Mouse (Mus musculus) G1E (cell line): ENCODE results near the gene Phyhipl. TPM values are rescaled to one million over a fixed set of nuclear protein-coding genes. Genes with fewer than 3 reads are reported as not detected.

Experiments used
- ATAC-seq: 2 replicates; pipeline ENCODE4 v1.8.0; 2016; ENCODE audit warnings: mild to moderate bottlenecking; ENCODE audit not compliant: insufficient number of reproducible peaks, poor library complexity, low FRiP score, severe bottlenecking; ENCODE audit errors: extremely low read depth
- DNase-seq: peaks from one replicate; pipeline ENCODE4 v3.0.0; 2012; ENCODE audit warnings: low spot score
- H3K27me3 ChIP-seq: 2 replicates; pipeline ENCODE4 v1.6.1; 2012; ENCODE audit warnings: mild to moderate bottlenecking, low read length, inconsistent platforms; ENCODE audit not compliant: insufficient read depth
- H3K36me3 ChIP-seq: replicated peaks from 2 replicates; pipeline ENCODE3; 2012; ENCODE audit warnings: mild to moderate bottlenecking, inconsistent platforms
- H3K4me1 ChIP-seq: 2 replicates; pipeline ENCODE4 v1.6.1; 2012; ENCODE audit warnings: low read depth, low read length, inconsistent platforms, mixed read lengths; ENCODE audit not compliant: insufficient read depth
- H3K4me3 ChIP-seq: 2 replicates; pipeline ENCODE4 v1.5.1; 2012; ENCODE audit warnings: low read depth, mild to moderate bottlenecking, inconsistent platforms, low read length, moderate library complexity, mixed read lengths
- H3K9me3 ChIP-seq: replicated peaks from 2 replicates; pipeline ENCODE4 v1.6.1; 2012; ENCODE audit warnings: inconsistent platforms
- CTCF ChIP-seq: IDR thresholded peaks from 2 replicates; pipeline ENCODE4 v1.5.1; 2012; ENCODE audit warnings: low read depth, low read length, inconsistent platforms, mixed read lengths
- GATA1 ChIP-seq: IDR thresholded peaks from 2 replicates; pipeline ENCODE4 v1.6.1; 2012; ENCODE audit warnings: borderline replicate concordance, low read length, inconsistent platforms, mixed read lengths
- GATA2 ChIP-seq: IDR thresholded peaks from 2 replicates; pipeline ENCODE4 v1.6.1; 2012; ENCODE audit warnings: low read depth, low read length, inconsistent platforms, borderline replicate concordance
- POLR2AphosphoS5 ChIP-seq: IDR thresholded peaks from 2 replicates; pipeline ENCODE4 v1.6.1; 2012; ENCODE audit warnings: low read depth, low read length, inconsistent platforms; ENCODE audit not compliant: insufficient replicate concordance
- TAL1 ChIP-seq: conservative IDR thresholded peaks from 2 replicates; pipeline ENCODE4 v1.6.1; 2012; ENCODE audit warnings: low read depth, low read length, inconsistent platforms, mixed read lengths
- polyA plus RNA-seq: library from polyadenylated mRNA; stranded (reverse); fragments of >175 nt; gene quantifications from 2 replicates; pipeline ENCODE4 v1.2.3, GENCODE M21; 2012
- total RNA-seq, 2 experiments: library from RNA; stranded (forward) in 1 of 2; stranded (reverse) in 1 of 2; fragments of 200-1000 nt in 1 of 2; fragments of >200 nt in 1 of 2; fragmentation: Nextera tagmentation in 1 of 2; gene quantifications; 2 replicates each; pipeline ENCODE4 v1.2.3; 2014 to 2017

Phyhipl gene
- total RNA-seq (2014; fragmentation: Nextera tagmentation) (not detected in 2 replicates), total RNA-seq (2017) (0.58 and 0.71 TPM in 2 replicates), polyA plus RNA-seq (not detected in 2 replicates)

- Histone ChIP-seq H3K36me3 (no peaks in the 10 kb centered on the region), H3K4me1 (no peaks in the 10 kb centered on the region), H3K4me3 (no peak within 1 kb of the TSS), H3K9me3 (peaks cover 29% of the 10 kb centered on the region), H3K27me3 (no peaks in the 10 kb centered on the region)
- DNase-seq (no peak), ATAC-seq (no peak)
- TF ChIP-seq GATA2 (no peak), TAL1 (no peak), GATA1 (no peak), POLR2AphosphoS5 (no peak), CTCF (no peak)
These were observed at the start of gene Phyhipl for GRCm38 (mm10) chr10:70655828-70656227. Phyhipl (minus strand) TSS chr10:70655965.

GRCm38 (mm10) chr10:70703211-70703610, 47.4 kb upstream of the Phyhipl start:
- DNase-seq (no peak), ATAC-seq (no peak)
- Histone ChIP-seq H3K27me3 (no peaks in the 10 kb centered on the region), H3K36me3 (no peaks in the 10 kb centered on the region), H3K9me3 (peaks cover 69% of the 10 kb centered on the region), H3K4me3 (no peak overlapping the region), H3K4me1 (no peaks in the 10 kb centered on the region)
- no peak for TF ChIP-seq CTCF
- no peak for TF ChIP-seq TAL1
- no peak for TF ChIP-seq POLR2AphosphoS5
- no peak for TF ChIP-seq GATA2
- no peak for TF ChIP-seq GATA1

GRCm38 (mm10) chr10:70699581-70699980, 43.8 kb upstream of the Phyhipl start:
- peaks cover 70% of the 10 kb centered on the region for H3K9me3 ChIP-seq

GRCm38 (mm10) chr10:70698014-70698413, 42.2 kb upstream of the Phyhipl start:
- Histone ChIP-seq H3K27me3 (no peaks in the 10 kb centered on the region), H3K4me3 (no peak overlapping the region), H3K9me3 (peaks cover 61% of the 10 kb centered on the region), H3K36me3 (no peaks in the 10 kb centered on the region), H3K4me1 (no peaks in the 10 kb centered on the region)
- TF ChIP-seq POLR2AphosphoS5 (no peak), TAL1 (no peak), CTCF (no peak), GATA1 (no peak), GATA2 (no peak)
- DNase-seq = no peak
- no peak for ATAC-seq

More at GRCm38 (mm10) chr10:70699581-70699980, 43.8 kb upstream of the Phyhipl start:
- no peaks in the 10 kb centered on the region for H3K4me1 ChIP-seq
- H3K36me3 ChIP-seq = no peaks in the 10 kb centered on the region
- no peaks in the 10 kb centered on the region for H3K27me3 ChIP-seq
- ATAC-seq (no peak), DNase-seq (no peak)
- TF ChIP-seq TAL1 (no peak), GATA2 (no peak), CTCF (no peak), POLR2AphosphoS5 (no peak), GATA1 (no peak)
- H3K4me3 ChIP-seq = no peak overlapping the region

- H3K36me3 ChIP-seq = no peaks in the 10 kb centered on the region
- DNase-seq = no peak
- H3K4me3 ChIP-seq = no peak overlapping the region
- peaks cover 65% of the 10 kb centered on the region for H3K9me3 ChIP-seq
- no peaks in the 10 kb centered on the region for H3K4me1 ChIP-seq
- TF ChIP-seq CTCF (no peak), TAL1 (no peak), POLR2AphosphoS5 (no peak), GATA1 (no peak), GATA2 (no peak)
- H3K27me3 ChIP-seq = no peaks in the 10 kb centered on the region
- no peak for ATAC-seq
These were observed 41.2 kb upstream of the Phyhipl start for GRCm38 (mm10) chr10:70696748-70697585.

GRCm38 (mm10) chr10:70689346-70689745, 33.6 kb upstream of the Phyhipl start:
- ATAC-seq = no peak
- peaks cover 49% of the 10 kb centered on the region for H3K9me3 ChIP-seq

More at GRCm38 (mm10) chr10:70689346-70689745, 33.6 kb upstream of the Phyhipl start:
- Histone ChIP-seq H3K27me3 (no peaks in the 10 kb centered on the region), H3K4me1 (no peaks in the 10 kb centered on the region), H3K4me3 (no peak overlapping the region), H3K36me3 (no peaks in the 10 kb centered on the region)
- DNase-seq = no peak
- no peak for TF ChIP-seq GATA2
- no peak for TF ChIP-seq GATA1
- no peak for TF ChIP-seq CTCF
- no peak for TF ChIP-seq TAL1
- no peak for TF ChIP-seq POLR2AphosphoS5
